Mouse (Mus musculus): ENCODE data around the gene Ptgr2.
"Not testable (repeated sequence)": the region's sequence is repeated elsewhere in the genome, so short reads cannot be mapped to it uniquely, and the experiment has no call there.

The Ptgr2 gene

GRCm38 (mm10) chr12:84284885-84285592 is at the start of gene Ptgr2:
Gene Ptgr2, plus strand, starts transcription at chr12:84285232.
- DNase-seq (ENCODE audit: low spot score in 2 of 2) = peak; percentile 73 to 84

- DNase-seq (ENCODE audit: low spot score in 2 of 2) = no peak
These were observed 49.5 kb upstream of the Ptgr2 start for GRCm38 (mm10) chr12:84235577-84235976.

GRCm38 (mm10) chr12:84235981-84236752 is 48.9 kb upstream of the Ptgr2 start:
- DNase-seq (ENCODE audit: low spot score in 2 of 2) = no peak

GRCm38 (mm10) chr12:84237036-84237435 is 48.0 kb upstream of the Ptgr2 start:
- DNase-seq (ENCODE audit: low spot score in 2 of 2) = not testable (repeated sequence)

- no peak for DNase-seq (ENCODE audit: low spot score in 2 of 2)
These were observed 41.8 kb upstream of the Ptgr2 start for GRCm38 (mm10) chr12:84243076-84243770.

GRCm38 (mm10) chr12:84245683-84246082 is 39.3 kb upstream of the Ptgr2 start:
- no peak for DNase-seq (ENCODE audit: low spot score in 2 of 2)

- DNase-seq (ENCODE audit: low spot score in 2 of 2) = peak; percentile 34 to 51
These were observed 35.8 kb upstream of the Ptgr2 start for GRCm38 (mm10) chr12:84249217-84249616.

- no peak for DNase-seq (ENCODE audit: low spot score in 2 of 2)
These were observed 32.2 kb upstream of the Ptgr2 start for GRCm38 (mm10) chr12:84252811-84253210.

GRCm38 (mm10) chr12:84254886-84255285 is 30.1 kb upstream of the Ptgr2 start:
- no peak for DNase-seq (ENCODE audit: low spot score in 2 of 2)

GRCm38 (mm10) chr12:84260363-84260762 is 24.7 kb upstream of the Ptgr2 start:
- DNase-seq (ENCODE audit: low spot score in 2 of 2) = no peak

GRCm38 (mm10) chr12:84267264-84267663 is 17.8 kb upstream of the Ptgr2 start:
- DNase-seq (ENCODE audit: low spot score in 2 of 2) = no peak

GRCm38 (mm10) chr12:84273366-84273765 is 11.7 kb upstream of the Ptgr2 start:
- no peak for DNase-seq (ENCODE audit: low spot score in 2 of 2)

GRCm38 (mm10) chr12:84275288-84275687 is 9.7 kb upstream of the Ptgr2 start:
- no peak for DNase-seq (ENCODE audit: low spot score in 2 of 2)

GRCm38 (mm10) chr12:84276288-84276687 is 8.7 kb upstream of the Ptgr2 start:
- DNase-seq (ENCODE audit: low spot score in 2 of 2) = no peak

GRCm38 (mm10) chr12:84276799-84277198 is 8.2 kb upstream of the Ptgr2 start:
- no peak for DNase-seq (ENCODE audit: low spot score in 2 of 2)

- DNase-seq (ENCODE audit: low spot score in 2 of 2) = no peak
These were observed 7.2 kb upstream of the Ptgr2 start for GRCm38 (mm10) chr12:84277832-84278231.

- peak in 1 of 2 experiments; percentile 18 for DNase-seq (ENCODE audit: low spot score in 2 of 2)
These were observed 6.1 kb upstream of the Ptgr2 start for GRCm38 (mm10) chr12:84278901-84279300.

- DNase-seq (ENCODE audit: low spot score in 2 of 2) = no peak
These were observed 641 bp upstream of the Ptgr2 start for GRCm38 (mm10) chr12:84284391-84284790.

GRCm38 (mm10) chr12:84285593-84285968 is 549 bp downstream of the Ptgr2 start:
- DNase-seq (ENCODE audit: low spot score in 2 of 2) = no peak

- no peak for DNase-seq (ENCODE audit: low spot score in 2 of 2)
These were observed 3.4 kb downstream of the Ptgr2 start for GRCm38 (mm10) chr12:84288461-84288860.

GRCm38 (mm10) chr12:84297851-84298250 is 12.8 kb downstream of the Ptgr2 start:
- DNase-seq (ENCODE audit: low spot score in 2 of 2) = no peak

- DNase-seq (ENCODE audit: low spot score in 2 of 2) = no peak
These were observed 14.2 kb downstream of the Ptgr2 start for GRCm38 (mm10) chr12:84299265-84299664.

- DNase-seq (ENCODE audit: low spot score in 2 of 2) = no peak
These were observed 19.1 kb downstream of the Ptgr2 start for GRCm38 (mm10) chr12:84304101-84304500.
